In the genomic region with DNA sequence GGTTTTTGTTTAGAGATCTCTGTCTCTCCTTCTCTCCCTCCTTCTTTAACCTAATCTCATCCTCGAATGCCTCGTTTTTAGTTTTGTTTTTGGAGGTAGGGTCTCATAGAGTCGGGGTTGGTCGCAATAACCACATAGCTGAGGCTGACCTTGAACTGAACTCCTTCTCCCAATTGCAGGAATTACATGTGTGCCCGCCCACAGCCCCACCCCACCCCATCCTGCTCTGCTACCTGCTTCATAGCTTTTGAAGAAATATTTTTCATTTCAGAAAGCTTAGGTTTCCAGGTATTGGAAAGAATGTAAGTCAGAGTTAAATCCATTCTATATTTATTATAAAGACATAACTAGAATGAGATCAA, we compare ENCODE assay signal across 8 mouse cellular contexts. TPM values are rescaled to one million over a fixed set of nuclear protein-coding genes. Genes with fewer than 3 reads are reported as not detected.
DNase-seq lines count a peak whose midpoint lies in the region; ATAC-seq and TF ChIP-seq lines count a peak whose summit lies in the region.

No protein-coding gene starts in this region.

- DNase-seq in heart, embryonic 10.5 days (ENCODE audit: low spot score): no peak
- no peak for DNase-seq in heart, adult 9 months (ENCODE audit: low spot score in 2 of 2)
- DNase-seq in ES-E14 (ENCODE audit: low read depth, low spot score): no peak
- DNase-seq in forebrain, postnatal 0 days: no peak
- no peak for DNase-seq in left cerebral cortex, postnatal 10 days (ENCODE audit: extremely low spot score in 1 of 2, low spot score in 2 of 2)
- DNase-seq in adrenal gland, postnatal 4 days (ENCODE audit: low spot score in 2 of 2): no peak
- no peak for DNase-seq in testis, postnatal 10 days (ENCODE audit: low spot score)

- intact Hi-C loops in left cerebral cortex, postnatal 10 days (cut with DNase I): no loop called here

- 49% methylated on average over 5 of the region's 5 CpGs for WGBS in heart, embryonic 10.5 days
- 35% methylated on average over 5 of the region's 5 CpGs for WGBS in forebrain, postnatal 0 days
- 29% methylated on average over 5 of the region's 5 CpGs for WGBS in macrophage (ENCODE audit: missing documents)

- in situ Hi-C loops in ES-E14 (cut with MboI; ENCODE audit: low sequenced_read_pairs in 2 of 2, unreplicated experiment in 2 of 2): no loop called here

- peaks cover 6% of the 10 kb centered on the region; the same call in 1 of the 2 replicates for H3K36me3 ChIP-seq in heart, embryonic 10.5 days
- H3K36me3 ChIP-seq in ES-E14 (ENCODE audit: control insufficient read depth, insufficient read depth, low read length, poor library complexity, severe bottlenecking) (peaks cover 3% of the 10 kb centered on the region; the same call in 1 of the 2 replicates), macrophage (ENCODE audit: inconsistent target) (no peaks in the 10 kb centered on the region)
- H3K36me3 ChIP-seq in forebrain, postnatal 0 days (ENCODE audit: insufficient read depth): no peaks in the 10 kb centered on the region

- H3K9ac ChIP-seq in ES-E14 (ENCODE audit: insufficient read depth, low read depth, low read length, poor library complexity, severe bottlenecking): no peak overlapping the region
- peak overlapping the region; percentile 78 for H3K9ac ChIP-seq in forebrain, postnatal 0 days

- peak; percentile 62 for ATAC-seq in forebrain, postnatal 0 days

- H3K79me2 ChIP-seq in macrophage (ENCODE audit: inconsistent target): no peaks in the 10 kb centered on the region

- H3K9me3 ChIP-seq in heart, embryonic 10.5 days: no peaks in the 10 kb centered on the region
- no peaks in the 10 kb centered on the region for H3K9me3 ChIP-seq in ES-E14 (ENCODE audit: control insufficient read depth, insufficient read depth, low read depth, low read length)
- no peaks in the 10 kb centered on the region for H3K9me3 ChIP-seq in forebrain, postnatal 0 days (ENCODE audit: low read length)

- H3K4me3 ChIP-seq in heart, embryonic 10.5 days: peak overlapping the region; percentile 78
- H3K4me3 ChIP-seq in ES-E14 (ENCODE audit: insufficient read depth in 1 of 2, low read depth in 1 of 2, low read length in 2 of 2, poor library complexity in 1 of 2, severe bottlenecking in 1 of 2): peak overlapping the region; percentile 86 to 97; a peak in 2 of 4 replicates
- peak overlapping the region; percentile 81 for H3K4me3 ChIP-seq in forebrain, postnatal 0 days (ENCODE audit: low read depth, low read length)
- peak overlapping the region; percentile 81; the same call in 1 of the 2 replicates for H3K4me3 ChIP-seq in macrophage (ENCODE audit: inconsistent target)

- peak overlapping the region; percentile 74 for H3K4me2 ChIP-seq in forebrain, postnatal 0 days (ENCODE audit: low read depth)

- TF ChIP-seq CTCF in forebrain, postnatal 0 days (IDR thresholded peaks at IDR 0.05; ENCODE audit: low read depth): no peak

- H3K4me1 ChIP-seq in heart, embryonic 10.5 days: no peaks in the 10 kb centered on the region
- H3K4me1 ChIP-seq in ES-E14 (ENCODE audit: control insufficient read depth in 2 of 2, insufficient read depth in 2 of 2, low read length in 2 of 2, poor library complexity in 1 of 2): 0 out of 4 replicates have a peak, but pooled peaks cover 0 to 4% of the 10 kb centered on the region in 2 experiments
- no peaks in the 10 kb centered on the region for H3K4me1 ChIP-seq in forebrain, postnatal 0 days (ENCODE audit: insufficient read depth)

- no peaks in the 10 kb centered on the region for H3K27me3 ChIP-seq in heart, embryonic 10.5 days (ENCODE audit: insufficient read depth, poor library complexity, severe bottlenecking)
- no peaks in the 10 kb centered on the region for H3K27me3 ChIP-seq in forebrain, postnatal 0 days (ENCODE audit: insufficient read depth, low read length)

- H3K27ac ChIP-seq in heart, embryonic 10.5 days: peak overlapping the region; percentile 89
- no peak overlapping the region for H3K27ac ChIP-seq in ES-E14 (ENCODE audit: insufficient read depth, low read depth, low read length, poor library complexity, severe bottlenecking)
- no peak overlapping the region for H3K27ac ChIP-seq in forebrain, postnatal 0 days (ENCODE audit: low read depth, low read length)
- no peak overlapping the region for H3K27ac ChIP-seq in macrophage

TF ChIP-seq in ES-E14, 5 proteins besides CTCF, POLR2A, EP300 and RAD21:
- TF ChIP-seq MAFK (IDR thresholded peaks at IDR 0.05; ENCODE audit: insufficient read depth, low read depth, low read length) (no peak), HCFC1 (IDR thresholded peaks at IDR 0.05; ENCODE audit: borderline replicate concordance, insufficient read depth, low read length) (no peak), ZC3H11A (IDR thresholded peaks at IDR 0.05; ENCODE audit: borderline replicate concordance, low read depth, low read length) (no peak), CHD2 (IDR thresholded peaks at IDR 0.05; ENCODE audit: low read depth, low read length) (no peak), ZNF384 (IDR thresholded peaks at IDR 0.05; ENCODE audit: low read depth, low read length) (no peak)

RNA-seq across cellular contexts. Expression of a gene that starts 0.3 kb away (rescaled TPM):
- 20.3 and 20.7 TPM in 2 replicates for polyA plus RNA-seq in heart, embryonic 10.5 days (2016; fragmentation: Nextera tagmentation; extraction: Ambion mirVana)
- 11.9 and 12.6 TPM in 2 replicates for total RNA-seq in ES-E14 (2012; rRNA removed)
- 16.3 and 17.9 TPM in 2 replicates for total RNA-seq in forebrain, postnatal 0 days (2014; rRNA removed)
- 20.9 and 23.1 TPM in 2 replicates for polyA plus RNA-seq in forebrain, postnatal 0 days (2015; fragmentation: Nextera tagmentation; extraction: Ambion mirVana)
- total RNA-seq in macrophage (2018; cell fraction: chromatin; rRNA removed): 10 to 100 TPM in 3 of 26 experiments, 1 to 10 TPM in 18, under 1 TPM in 4, not detected in 1; 0.54 to 13.7 (median 3.6) TPM
- total RNA-seq in macrophage (2018; cell fraction: cytosol; rRNA removed): 10 to 100 TPM in 18 of 26 experiments, 1 to 10 TPM in 8; 6.5 to 16.8 (median 11.4) TPM
- 10 to 100 TPM in 6 of 26 experiments, 1 to 10 TPM in 20; 1.0 to 13.8 (median 5.3) TPM for total RNA-seq in macrophage (2018; cell fraction: nucleus; rRNA removed)
- 8.4 to 14.7 TPM (median 12.0 TPM) in 3 replicates for polyA plus RNA-seq in macrophage (2018)
- 10 to 100 TPM; 10.0 to 11.1 TPM for total RNA-seq in left cerebral cortex, postnatal 10 days (2021)
- total RNA-seq in adrenal gland, postnatal 4 days (2021): 10 to 100 TPM; 28.6 to 34.3 TPM

RNA-seq across cellular contexts. Expression of a gene that starts 21.2 kb away (rescaled TPM):
- not detected in 2 replicates for polyA plus RNA-seq in heart, embryonic 10.5 days (2016; fragmentation: Nextera tagmentation; extraction: Ambion mirVana)
- not detected in 2 replicates for total RNA-seq in ES-E14 (2012; rRNA removed)
- total RNA-seq in forebrain, postnatal 0 days (2014; rRNA removed): not detected in 2 replicates
- not detected in 2 replicates for polyA plus RNA-seq in forebrain, postnatal 0 days (2015; fragmentation: Nextera tagmentation; extraction: Ambion mirVana)
- not detected for total RNA-seq in macrophage (2018; cell fraction: chromatin; rRNA removed)
- not detected for total RNA-seq in macrophage (2018; cell fraction: cytosol; rRNA removed)
- total RNA-seq in macrophage (2018; cell fraction: nucleus; rRNA removed): not detected
- not detected in 3 replicates for polyA plus RNA-seq in macrophage (2018)
- total RNA-seq in left cerebral cortex, postnatal 10 days (2021): not detected
- total RNA-seq in adrenal gland, postnatal 4 days (2021): not detected

RNA-seq across cellular contexts. Expression of a gene that starts 35.5 kb away (rescaled TPM):
- polyA plus RNA-seq in heart, embryonic 10.5 days (2016; fragmentation: Nextera tagmentation; extraction: Ambion mirVana): 14.3 and 15.6 TPM in 2 replicates
- 20.9 and 23.0 TPM in 2 replicates for total RNA-seq in ES-E14 (2012; rRNA removed)
- total RNA-seq in forebrain, postnatal 0 days (2014; rRNA removed): 14.5 and 15.0 TPM in 2 replicates
- 1.3 and 2.0 TPM in 2 replicates for polyA plus RNA-seq in forebrain, postnatal 0 days (2015; fragmentation: Nextera tagmentation; extraction: Ambion mirVana)
- 100 to 1,000 TPM in 18 of 26 experiments, 10 to 100 TPM in 8; 24.0 to 402 (median 140) TPM for total RNA-seq in macrophage (2018; cell fraction: chromatin; rRNA removed)
- 10 to 100 TPM; 16.3 to 55.2 (median 36.8) TPM for total RNA-seq in macrophage (2018; cell fraction: cytosol; rRNA removed)
- 100 to 1,000 TPM in 10 of 26 experiments, 10 to 100 TPM in 16; 34.1 to 225 (median 88.3) TPM for total RNA-seq in macrophage (2018; cell fraction: nucleus; rRNA removed)
- 31.9 to 48.6 TPM (median 32.3 TPM) in 3 replicates for polyA plus RNA-seq in macrophage (2018)
- total RNA-seq in left cerebral cortex, postnatal 10 days (2021): 1 to 10 TPM; 8.6 to 8.8 TPM
- total RNA-seq in adrenal gland, postnatal 4 days (2021): 10 to 100 TPM; 21.1 to 23.4 TPM
